Mouse (Mus musculus): Measurements from ENCODE around the gene Grm3.

Grm3 gene

DNA sequence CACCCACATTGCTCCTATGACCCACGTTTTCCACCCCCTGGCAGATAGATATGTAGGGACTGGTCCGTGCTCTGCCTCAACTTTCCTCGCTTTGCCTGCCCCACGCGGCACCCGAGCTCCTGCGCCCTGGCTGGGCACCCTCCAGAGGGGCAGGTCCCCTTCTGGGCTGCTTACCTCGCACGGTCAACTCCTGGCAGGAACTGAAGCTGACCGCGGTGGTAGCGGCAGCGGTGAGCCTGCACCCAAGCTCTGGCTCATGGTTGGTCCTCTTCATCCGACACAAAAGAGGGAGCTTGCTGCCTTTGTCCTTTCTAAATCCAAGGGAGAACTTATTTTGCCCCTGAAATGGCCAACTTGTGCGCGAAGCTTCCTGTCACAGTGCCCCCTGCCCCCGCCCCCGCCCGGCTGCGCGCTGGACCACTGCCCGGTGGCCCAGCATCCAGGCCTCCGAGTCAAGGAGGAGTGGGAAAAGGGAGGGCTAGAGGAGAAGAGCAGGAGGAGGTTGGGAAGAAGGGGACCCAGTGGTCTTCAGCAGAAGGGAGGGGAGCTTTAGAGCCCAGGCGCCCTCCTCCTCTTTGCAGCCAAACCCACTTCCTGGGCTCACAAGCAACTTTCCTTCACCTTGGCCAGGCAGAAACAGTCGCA lies at the start of gene Grm3:
Gene Grm3, minus strand, starts transcription at position 215 of the 645 bp plus-strand sequence.
- DNase-seq (ENCODE audit: low read depth, low spot score), result peak; percentile 34

DNA sequence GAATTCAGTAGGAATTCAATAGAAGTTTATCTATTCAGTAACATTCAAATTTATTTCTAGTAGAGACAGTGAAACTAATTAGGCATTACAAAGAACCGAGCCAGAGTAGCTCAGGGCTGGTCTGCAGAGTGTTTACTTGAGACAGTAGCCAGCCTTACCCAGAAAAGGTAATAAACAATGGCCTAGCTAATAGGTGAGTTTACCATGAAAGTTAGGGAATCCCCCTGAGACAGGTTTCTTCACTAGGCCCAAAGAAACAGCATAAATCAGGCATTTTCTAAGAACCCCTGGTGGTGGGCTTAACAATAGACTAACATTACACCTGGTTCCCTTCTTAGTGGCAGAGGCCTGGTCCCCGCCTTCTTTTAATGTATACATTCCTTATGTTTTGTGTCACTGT lies 30.8 kb upstream of the Grm3 start:
- DNase-seq (ENCODE audit: low read depth, low spot score), result no peak

DNA sequence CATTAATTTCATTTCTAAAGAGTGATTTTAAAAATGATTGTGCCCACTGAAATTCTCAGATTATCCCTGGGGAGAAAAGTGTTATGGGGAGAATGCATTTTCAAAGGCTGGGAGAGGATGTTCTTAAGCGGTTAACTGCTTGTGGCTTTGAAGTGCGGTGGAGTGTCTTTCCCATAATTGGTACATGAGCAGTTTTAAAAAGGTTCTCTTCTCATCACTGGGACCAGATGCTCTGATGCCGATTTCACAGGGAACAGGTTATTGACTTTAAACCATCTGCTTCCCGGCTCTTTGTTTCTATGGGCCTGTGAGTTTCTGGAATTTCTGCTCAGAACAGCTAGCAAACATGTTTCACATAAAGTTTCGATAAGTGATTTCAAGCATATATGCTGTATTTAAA lies 23.2 kb upstream of the Grm3 start:
- DNase-seq (ENCODE audit: low read depth, low spot score), result peak; percentile 54

DNA sequence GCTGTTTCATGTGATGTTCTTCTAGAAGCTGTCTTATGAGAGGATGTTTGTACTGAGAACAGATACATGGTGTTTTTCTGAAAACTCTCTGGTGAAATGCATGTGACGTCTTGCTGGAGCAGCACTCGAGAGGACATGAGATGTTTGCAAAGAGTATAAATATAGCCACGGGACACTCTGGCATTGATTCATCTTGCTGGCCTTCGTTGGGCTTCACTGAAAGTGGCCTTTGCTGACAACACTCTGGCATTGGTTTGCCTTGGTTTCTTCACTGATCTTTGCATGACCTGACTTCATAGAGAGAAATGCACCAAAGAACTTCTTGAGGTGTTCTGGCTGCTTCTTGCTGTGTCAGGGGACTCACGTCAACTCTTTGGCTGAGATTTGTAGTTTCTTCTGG lies 19.1 kb upstream of the Grm3 start:
- DNase-seq (ENCODE audit: low read depth, low spot score), result no peak

DNA sequence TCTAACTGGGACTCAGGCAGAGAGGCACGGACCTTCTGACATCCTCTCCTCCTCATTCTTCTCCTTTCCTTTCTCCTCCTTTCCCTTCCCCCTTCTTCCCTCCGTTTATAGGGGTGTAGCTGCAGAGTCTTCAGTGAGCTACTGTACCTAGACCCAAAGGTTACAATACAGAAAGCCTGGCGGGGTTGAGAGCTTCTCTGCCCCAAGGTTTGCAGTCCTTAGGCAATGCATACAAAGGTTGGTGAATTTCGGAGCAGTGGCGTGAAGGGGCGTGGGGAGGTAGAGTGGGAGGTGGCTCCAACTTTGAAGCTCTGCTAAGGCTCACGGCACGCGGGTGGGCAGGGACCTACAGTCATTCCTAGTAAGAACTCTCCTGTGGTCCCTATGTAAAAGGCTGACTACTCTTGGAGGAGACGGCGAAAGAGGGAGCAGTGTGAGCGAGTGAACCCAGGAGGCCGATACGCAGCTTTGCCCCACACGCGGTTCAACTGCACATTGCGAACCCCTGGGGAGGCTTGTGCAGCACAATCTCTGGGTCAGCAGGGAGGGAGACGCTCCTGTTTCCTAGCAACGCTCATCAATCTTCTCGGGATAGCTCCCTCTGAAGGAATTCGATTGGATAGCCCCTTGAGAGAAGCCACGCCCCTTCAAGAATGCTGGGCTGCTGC lies 765 bp upstream of the Grm3 start:
- peak; percentile 97 for DNase-seq (ENCODE audit: low read depth, low spot score)

DNA sequence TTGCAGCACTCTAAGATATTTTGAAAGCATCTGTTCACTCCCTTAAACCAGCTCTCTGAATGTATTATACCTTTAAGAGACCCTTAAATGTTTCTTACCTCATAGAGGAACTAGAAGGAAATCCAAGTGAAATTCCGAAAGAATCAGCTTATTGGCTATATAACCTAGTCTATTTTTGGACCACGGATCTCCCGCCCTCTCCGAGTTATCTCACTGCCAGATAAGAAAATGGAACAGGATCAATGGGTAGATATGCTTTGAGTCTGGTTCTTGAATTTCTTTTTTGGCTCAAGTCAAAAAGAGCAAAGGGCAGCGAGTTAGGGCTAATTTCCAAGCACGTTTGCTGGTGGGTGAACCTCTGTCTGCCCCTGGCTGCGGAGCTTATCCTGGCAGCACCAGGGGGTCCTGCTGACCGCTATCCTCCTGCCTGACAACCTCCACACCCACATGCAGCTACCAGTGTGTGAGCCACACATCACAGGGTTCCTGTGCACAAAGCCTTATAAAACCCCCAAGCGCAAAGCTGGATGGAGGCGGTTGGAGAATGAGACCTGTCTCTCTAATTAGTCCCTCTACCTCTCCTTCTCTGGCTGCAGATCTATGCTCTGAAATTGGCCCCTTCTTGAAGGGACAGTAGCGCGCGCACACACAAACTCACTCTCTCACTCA lies 549 bp downstream of the Grm3 start:
- peak; percentile 62 for DNase-seq (ENCODE audit: low read depth, low spot score)

DNA sequence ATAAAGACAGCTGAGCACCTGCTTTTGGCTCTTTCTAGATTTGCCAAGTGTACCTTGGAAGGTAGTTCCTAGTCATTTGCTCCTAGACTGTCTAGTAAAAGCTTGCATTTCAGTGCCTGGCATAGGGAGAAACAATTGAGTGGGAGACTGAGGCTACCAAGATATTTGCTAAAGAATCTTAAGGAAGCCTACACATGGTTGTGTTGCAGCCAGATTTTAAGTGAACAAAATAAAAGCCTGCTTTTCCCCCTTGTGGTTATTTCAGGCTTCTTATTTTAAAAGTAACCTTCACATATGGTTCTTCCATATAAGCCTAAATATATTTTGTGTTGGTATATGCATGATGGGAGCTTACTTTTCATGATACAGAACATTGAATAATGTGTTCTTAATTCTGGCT lies 3.8 kb downstream of the Grm3 start:
- peak; percentile 58 for DNase-seq (ENCODE audit: low read depth, low spot score)

DNA sequence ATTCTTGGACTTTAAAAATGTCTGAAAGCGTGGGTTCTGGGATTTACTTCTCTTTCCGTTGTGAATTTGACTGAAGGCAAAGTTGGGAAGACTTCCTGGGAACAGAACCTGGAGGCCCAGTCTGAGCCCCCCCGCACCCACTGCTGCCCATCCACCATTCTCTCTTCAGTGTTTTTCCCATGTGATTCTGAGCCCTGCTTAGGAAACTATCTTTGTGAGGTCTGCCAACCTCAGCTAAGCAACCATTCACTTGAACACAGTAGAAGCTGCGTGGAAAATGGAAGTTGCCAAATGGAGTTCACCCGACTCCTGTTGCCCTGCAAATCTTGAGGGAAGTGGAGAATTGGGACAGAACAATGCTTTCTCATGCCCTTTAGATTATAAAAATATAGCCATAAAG lies 8.7 kb downstream of the Grm3 start:
- DNase-seq (ENCODE audit: low read depth, low spot score), result no peak

DNA sequence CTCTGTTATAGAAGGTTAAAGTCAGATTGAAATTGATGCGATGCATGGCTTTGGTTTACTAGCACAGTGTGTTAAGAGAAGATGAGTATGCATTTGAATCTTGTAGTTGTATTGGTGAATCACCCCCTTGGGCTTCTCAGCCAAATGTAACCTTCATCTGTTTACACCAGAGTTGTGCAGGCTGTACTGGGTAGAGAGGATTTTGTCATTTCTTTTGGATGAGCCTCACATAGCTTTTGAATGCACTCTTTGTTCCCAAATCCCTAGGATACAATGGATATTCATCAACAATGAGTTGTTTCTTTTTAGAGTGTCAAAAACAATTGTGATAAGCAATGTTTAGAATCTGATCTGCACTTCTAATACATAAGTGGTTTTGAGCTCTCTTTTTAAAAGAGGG lies 17.9 kb downstream of the Grm3 start:
- DNase-seq (ENCODE audit: low read depth, low spot score), result peak; percentile 84

DNA sequence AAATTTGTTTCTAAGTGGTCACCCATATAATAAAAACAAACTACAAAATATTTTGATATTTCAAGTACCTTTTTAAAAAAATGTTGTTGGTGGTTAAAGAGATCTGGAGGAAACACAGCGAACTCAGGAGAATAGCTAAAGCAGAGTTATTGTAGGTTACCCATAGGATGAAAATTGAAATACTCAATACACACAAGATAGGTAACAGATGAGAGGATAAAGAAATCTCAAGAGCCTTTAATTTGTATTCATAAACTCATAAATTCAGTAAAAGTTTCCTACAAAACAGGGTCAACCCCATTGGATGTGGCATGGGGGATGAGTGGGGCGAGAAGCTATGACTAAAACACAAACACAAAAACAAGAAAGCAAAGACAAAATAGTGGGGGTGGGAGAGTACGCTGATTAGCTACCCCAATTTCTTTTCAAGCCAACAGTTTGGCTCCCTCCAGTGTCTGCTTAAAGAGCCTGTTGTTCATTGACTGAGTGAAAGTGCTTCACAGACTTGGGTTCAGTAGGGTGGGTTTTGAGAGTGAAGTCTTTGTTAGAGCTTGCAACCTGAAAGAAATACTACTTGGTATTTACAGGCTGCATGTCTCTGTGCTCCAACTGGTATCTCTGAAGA lies 21.5 kb downstream of the Grm3 start:
- DNase-seq (ENCODE audit: low read depth, low spot score), result peak; percentile 46

DNA sequence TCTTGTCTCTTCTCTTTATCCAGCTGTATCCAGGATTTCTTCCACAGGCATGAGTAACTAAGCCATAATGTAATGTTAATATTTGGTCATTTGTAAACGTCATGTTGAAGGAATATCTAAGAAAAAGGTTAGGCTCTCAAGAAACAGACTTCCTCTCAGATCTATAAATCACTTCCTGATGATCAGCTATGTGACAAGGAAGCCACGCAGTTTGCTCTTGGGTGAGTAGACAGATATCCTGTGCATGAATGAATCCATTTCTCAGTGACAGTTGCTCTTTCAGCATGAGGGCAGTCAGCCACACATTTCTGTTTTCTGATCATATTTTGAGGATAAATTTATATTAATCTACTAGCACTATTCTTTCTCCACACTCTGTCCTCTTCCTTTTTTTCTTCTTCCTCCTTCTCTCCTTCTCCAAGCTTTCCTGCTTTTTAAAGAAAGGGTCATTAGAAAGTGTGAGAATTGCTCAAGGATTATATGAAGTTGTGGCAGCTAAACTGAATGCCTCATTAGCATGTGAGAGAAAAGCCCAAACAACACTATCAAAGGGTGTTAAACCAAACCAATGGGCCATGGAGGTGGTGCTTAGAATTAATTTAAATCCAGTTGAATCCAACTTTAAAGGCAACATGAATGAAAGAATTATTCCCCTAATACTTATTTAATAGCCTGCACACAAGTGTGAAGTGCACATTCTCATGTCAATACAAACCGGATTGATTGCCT lies 22.1 kb downstream of the Grm3 start:
- no peak for DNase-seq (ENCODE audit: low read depth, low spot score)

DNA sequence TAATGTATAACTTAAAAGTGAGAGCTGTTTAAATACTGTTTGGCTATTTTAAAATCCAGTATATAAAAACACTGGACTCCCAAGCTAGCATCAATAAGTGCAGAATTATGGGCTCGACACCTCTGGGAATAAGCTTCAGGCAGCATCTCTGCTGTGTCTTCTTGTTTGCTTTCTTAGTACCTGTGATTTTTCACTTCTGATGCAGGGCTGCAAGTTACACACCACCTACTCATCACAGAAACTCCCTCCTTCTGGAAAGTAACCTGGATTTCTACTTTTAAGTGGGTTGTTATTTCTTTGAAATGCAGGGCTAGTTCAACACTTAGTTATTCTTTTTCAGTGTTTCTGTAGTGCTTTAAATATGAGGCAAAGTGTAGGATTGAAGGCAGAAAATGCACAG lies 32.6 kb downstream of the Grm3 start:
- peak; percentile 55 for DNase-seq (ENCODE audit: low read depth, low spot score)

DNA sequence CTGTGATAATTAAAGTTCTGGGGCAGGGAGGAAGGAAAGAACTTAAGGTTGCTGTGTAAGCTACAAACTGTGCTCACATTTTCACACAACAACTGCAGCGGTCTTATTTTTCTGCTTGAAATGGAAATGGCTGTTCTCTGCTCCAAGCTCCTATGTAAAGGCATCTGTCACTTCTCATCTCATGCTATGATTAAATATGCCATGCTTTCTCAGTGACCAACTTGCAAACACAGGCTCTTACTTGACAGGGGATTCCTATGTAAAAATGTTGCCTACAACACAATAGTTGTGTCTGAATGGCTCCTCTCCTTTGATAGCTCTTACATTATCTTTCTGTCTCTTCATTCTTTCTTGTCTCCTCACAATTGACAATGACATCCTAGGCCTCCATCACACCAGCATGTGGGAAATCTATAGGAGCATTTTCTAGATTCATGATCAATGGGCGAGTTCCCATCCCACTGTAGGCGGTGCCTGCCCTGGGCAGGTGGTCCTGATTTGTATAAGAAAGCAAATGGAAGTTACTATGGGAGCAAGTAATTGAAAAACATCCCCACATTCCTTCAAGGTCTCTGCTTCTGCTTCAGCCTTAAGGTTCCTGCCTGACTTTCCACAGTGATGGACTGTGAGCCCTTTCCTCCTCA lies 34.2 kb downstream of the Grm3 start:
- no peak for DNase-seq (ENCODE audit: low read depth, low spot score)

DNA sequence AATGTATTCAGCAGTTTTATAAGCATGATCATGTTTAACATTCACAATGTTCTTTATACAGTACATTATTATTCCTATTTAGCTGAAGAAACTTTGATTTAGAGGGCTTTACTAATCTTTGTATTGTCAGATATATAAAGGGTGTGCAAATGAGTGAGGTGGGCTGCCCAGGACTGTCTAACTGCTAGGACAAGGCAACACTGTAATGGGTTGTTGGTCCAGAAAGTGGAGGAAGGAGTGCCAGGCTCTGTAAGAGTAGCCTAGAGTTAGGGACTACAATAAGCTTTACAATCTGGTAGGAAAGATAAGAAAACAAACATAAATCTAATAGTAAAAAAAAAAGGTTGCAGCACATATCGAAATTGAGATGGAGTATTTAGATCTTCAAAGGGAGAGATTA lies 34.8 kb downstream of the Grm3 start:
- no peak for DNase-seq (ENCODE audit: low read depth, low spot score)

DNA sequence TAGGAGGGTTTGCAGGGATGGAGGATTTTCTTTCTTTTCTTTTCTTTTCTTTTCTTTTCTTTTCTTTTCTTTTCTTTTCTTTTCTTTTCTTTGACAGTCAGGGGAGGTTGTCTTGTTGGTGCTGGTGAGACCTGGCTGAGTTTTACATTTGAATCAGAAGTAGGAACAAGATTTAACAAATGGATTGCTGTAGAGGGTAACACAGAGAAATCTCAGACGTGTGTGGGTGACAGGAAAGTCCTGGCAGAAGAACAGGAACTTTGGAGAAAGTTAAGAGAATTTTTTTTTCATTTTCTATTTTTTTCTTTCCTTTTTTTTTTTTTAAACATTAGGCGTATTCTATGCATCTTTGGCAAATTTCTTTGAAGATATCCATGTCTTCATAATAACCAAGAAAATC lies 41.8 kb downstream of the Grm3 start:
- DNase-seq (ENCODE audit: low read depth, low spot score), result peak; percentile 64

DNA sequence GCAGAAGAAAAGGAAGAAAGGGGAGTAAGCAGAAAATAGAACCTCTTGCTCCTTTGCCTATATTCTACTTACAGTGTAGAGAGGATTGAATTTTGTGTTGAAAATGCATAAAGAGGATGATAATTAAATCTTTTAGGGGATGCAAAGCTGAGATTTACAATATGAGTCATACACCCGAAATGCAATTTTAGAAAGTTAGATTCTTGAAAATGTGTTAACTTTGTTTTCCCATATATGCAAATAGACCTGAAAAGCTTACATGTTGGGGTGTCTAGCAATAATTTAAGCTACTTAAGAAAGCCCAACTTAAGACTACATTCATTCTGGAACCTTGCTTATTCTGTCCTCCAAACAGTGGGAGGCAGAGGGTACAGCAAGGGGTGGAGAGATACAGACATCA lies 56.0 kb downstream of the Grm3 start:
- peak; percentile 61 for DNase-seq (ENCODE audit: low read depth, low spot score)

DNA sequence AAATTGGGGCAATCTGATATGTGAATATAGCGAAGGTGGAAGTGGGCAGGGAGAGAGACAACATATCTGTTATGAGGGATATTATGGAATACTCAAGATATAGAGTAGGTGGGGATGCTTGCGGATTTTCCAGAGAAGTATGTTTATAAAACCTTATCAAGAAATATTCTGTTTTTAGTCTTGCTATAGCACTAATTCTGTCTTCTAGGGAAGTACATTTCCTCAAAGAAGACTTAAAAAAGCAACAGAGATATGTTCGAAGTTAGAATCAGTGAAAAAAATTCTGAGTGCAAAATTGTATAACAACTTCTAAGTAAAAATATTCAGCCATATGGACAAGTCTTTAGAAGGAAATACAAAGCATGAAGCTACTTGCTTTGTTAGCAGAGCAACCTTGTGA lies 61.6 kb downstream of the Grm3 start:
- DNase-seq (ENCODE audit: low read depth, low spot score), result peak; percentile 63

DNA sequence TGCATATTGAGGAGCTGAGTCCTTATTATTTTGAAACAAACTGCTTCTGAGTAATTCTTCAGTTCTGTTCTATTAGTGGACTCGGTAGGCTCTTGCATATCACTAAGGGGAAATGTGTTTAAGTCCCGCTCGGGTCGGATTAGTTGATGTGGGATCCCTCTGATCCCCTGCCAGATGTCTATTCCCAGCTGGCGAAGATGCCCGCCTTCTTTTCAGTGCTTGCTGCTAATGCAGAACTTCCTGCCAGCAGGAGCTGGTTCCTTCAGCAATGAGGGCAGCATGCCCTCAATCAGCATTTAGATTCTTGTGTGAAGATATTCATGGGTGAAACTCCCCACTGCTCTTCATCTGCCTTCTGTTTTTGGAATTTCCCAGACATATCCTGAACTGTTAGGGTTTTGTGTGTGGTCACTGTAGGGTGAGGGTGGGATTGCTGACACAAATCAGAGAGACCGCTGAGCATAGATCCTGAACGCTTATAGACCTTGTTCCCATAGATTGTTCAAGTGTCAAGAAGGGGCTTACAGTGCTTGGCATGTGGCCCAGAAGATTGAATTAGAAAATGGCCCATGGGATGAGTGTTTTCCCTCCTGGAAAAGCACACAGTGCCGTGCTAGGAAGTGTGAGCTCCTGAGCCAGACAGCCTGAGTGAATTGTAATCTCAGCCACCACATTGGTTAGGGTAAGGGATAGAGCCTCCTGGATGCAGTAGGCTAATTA lies 62.9 kb downstream of the Grm3 start:
- peak; percentile 84 for DNase-seq (ENCODE audit: low read depth, low spot score)

DNA sequence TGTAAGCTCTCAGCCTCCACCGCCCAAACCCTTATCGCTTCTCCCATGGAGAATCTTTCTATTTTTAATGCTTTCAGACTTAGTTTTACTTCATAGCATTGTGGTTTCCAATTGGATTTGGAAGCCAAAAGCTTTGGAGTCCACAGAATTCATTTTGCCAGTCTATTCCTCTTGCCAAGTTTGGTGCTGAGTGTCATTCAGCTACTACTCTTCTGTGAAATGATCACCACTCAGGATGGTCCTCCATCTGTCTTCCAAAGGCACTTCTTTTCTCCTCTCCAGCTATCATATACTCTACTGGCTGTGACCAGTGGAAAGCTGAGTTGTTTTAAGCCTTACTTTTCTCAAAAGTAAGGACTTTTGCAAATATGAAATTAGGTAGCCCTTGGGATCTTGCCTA lies 86.4 kb downstream of the Grm3 start:
- DNase-seq (ENCODE audit: low read depth, low spot score), result peak; percentile 61

DNA sequence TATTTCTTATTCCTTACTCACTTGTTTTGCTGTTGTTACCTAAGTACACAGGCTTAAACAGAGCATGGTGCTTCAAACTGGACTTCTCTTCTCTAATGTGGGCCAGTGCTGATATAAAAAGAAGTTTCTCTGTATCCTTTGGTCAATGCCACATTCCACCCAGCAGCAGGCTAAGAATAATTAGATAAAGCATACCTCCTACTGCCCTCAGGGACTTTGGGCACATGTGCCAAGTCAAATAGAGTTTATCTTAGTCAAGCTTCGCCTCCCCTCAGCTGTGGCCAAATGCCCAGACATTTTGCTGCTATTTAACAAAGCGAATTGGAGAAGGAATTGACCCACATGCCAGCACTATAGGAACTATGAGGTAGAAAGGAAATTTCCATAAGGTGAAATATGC lies 97.8 kb downstream of the Grm3 start:
- peak; percentile 66 for DNase-seq (ENCODE audit: low read depth, low spot score)

DNA sequence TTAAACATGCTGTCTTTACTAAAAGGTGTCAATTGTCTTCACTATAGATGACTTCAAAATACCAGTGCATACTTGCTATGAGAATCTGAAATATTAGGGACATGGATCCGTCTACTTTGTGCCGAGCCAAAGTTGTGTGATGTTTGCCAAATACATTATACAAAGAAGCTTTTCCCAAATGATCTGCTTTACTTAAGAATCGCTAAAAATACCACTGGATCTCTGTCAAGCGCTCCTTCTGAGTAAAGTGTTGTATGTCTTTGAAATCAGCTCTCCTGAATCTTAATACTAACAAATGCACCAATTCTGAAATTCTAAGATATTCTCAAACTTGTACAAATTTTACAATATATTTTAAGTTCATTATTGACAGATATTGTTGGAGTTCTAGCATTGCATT lies 100.6 kb downstream of the Grm3 start:
- peak; percentile 53 for DNase-seq (ENCODE audit: low read depth, low spot score)
